Mouse (Mus musculus): ENCODE data around the gene Rabgap1.

GRCm38 (mm10) chr2:37486408-37486807 is 43.3 kb downstream of the Rabgap1 start:
- TF ChIP-seq ZC3H11A (IDR thresholded peaks at IDR 0.05; ENCODE audit: low read depth, low read length) (no peak), ZKSCAN1 (IDR thresholded peaks at IDR 0.05; ENCODE audit: low read depth, low read length) (no peak), CTCF (IDR thresholded peaks at IDR 0.05 in 2 of 3, conservative IDR thresholded peaks at IDR 0.05 in 1 of 3; ENCODE audit: control insufficient read depth in 1 of 3, insufficient read depth in 1 of 3, low read depth in 2 of 3, low read length in 3 of 3, poor library complexity in 1 of 3, severe bottlenecking in 1 of 3) (no peak), POLR2A (IDR thresholded peaks at IDR 0.05; ENCODE audit: control insufficient read depth in 1 of 2, insufficient read depth in 1 of 2, low read depth in 1 of 2, low read length in 2 of 2, poor library complexity in 1 of 2) (no peak)

All from MEL (cell line).